Mouse (Mus musculus) layer of hippocampus, adult 9-10 months (tissue): Measurements from ENCODE around the gene Asic2.
A peak's percentile ranks its signal among the peaks of the same experiment; 100 is the strongest.

Experiments
- DNase-seq: peaks from one replicate; pipeline ENCODE4 v3.0.0; 2022; ENCODE audit warnings: low spot score

Asic2 gene

GRCm38 (mm10) chr11:81002769-81003430 lies 965.4 kb downstream of the Asic2 start:
- DNase-seq = no peak

GRCm38 (mm10) chr11:80995621-80996020 lies 972.6 kb downstream of the Asic2 start:
- no peak for DNase-seq

GRCm38 (mm10) chr11:80983530-80983929 lies 984.7 kb downstream of the Asic2 start:
- DNase-seq = no peak

- DNase-seq = no peak
These were observed 991.9 kb downstream of the Asic2 start for GRCm38 (mm10) chr11:80976239-80976855.

- DNase-seq = no peak
These were observed 993.6 kb downstream of the Asic2 start for GRCm38 (mm10) chr11:80974616-80975015.

- DNase-seq = peak; percentile 17
These were observed 994.3 kb downstream of the Asic2 start for GRCm38 (mm10) chr11:80973976-80974375.

GRCm38 (mm10) chr11:80973273-80973672 lies 995.0 kb downstream of the Asic2 start:
- DNase-seq = no peak

- DNase-seq = no peak
These were observed 1000.7 kb downstream of the Asic2 start for GRCm38 (mm10) chr11:80967544-80967943.

- DNase-seq = no peak
These were observed 1002.2 kb downstream of the Asic2 start for GRCm38 (mm10) chr11:80966040-80966439.

- peak; percentile 24 for DNase-seq
These were observed 1006.9 kb downstream of the Asic2 start for GRCm38 (mm10) chr11:80961326-80961725.

- no peak for DNase-seq
These were observed 1010.1 kb downstream of the Asic2 start for GRCm38 (mm10) chr11:80958086-80958671.

- DNase-seq = no peak
These were observed 1012.3 kb downstream of the Asic2 start for GRCm38 (mm10) chr11:80955915-80956314.

- no peak for DNase-seq
These were observed 1014.1 kb downstream of the Asic2 start for GRCm38 (mm10) chr11:80954147-80954546.

GRCm38 (mm10) chr11:80949068-80949738 lies 1019.1 kb downstream of the Asic2 start:
- DNase-seq = no peak

GRCm38 (mm10) chr11:80948103-80948502 lies 1020.2 kb downstream of the Asic2 start:
- no peak for DNase-seq

GRCm38 (mm10) chr11:80946163-80946562 lies 1022.1 kb downstream of the Asic2 start:
- DNase-seq = no peak

GRCm38 (mm10) chr11:80923286-80923951 lies 1044.8 kb downstream of the Asic2 start:
- DNase-seq = peak; percentile 20

- no peak for DNase-seq
These were observed 1049.9 kb downstream of the Asic2 start for GRCm38 (mm10) chr11:80918332-80918731.

GRCm38 (mm10) chr11:80917688-80918087 lies 1050.6 kb downstream of the Asic2 start:
- DNase-seq = no peak

- DNase-seq = no peak
These were observed 1054.7 kb downstream of the Asic2 start for GRCm38 (mm10) chr11:80913408-80914024.

GRCm38 (mm10) chr11:80912721-80913120 lies 1055.5 kb downstream of the Asic2 start:
- DNase-seq = no peak

- DNase-seq = no peak
These were observed 1060.4 kb downstream of the Asic2 start for GRCm38 (mm10) chr11:80907820-80908219.
